Mouse (Mus musculus) hindbrain, embryonic 11.5 days (tissue): Measurements from ENCODE around the gene Nlrp9c. TPM values are rescaled to one million over a fixed set of nuclear protein-coding genes. Genes with fewer than 3 reads are reported as not detected.
"Not testable (repeated sequence)": the region's sequence is repeated elsewhere in the genome, so short reads cannot be mapped to it uniquely, and the experiment has no call there.

Experiments used
- ATAC-seq: fragments of 200-750 bp; cut with Nextera tagmentation; 2 replicates; pipeline ENCODE4 v1.8.0; 2017; ENCODE audit warnings: mild to moderate bottlenecking, moderate TSS enrichment, moderate library complexity; ENCODE audit not compliant: low FRiP score
- DNase-seq: peaks from one replicate; pipeline ENCODE4 v3.0.0-alpha.2; 2015; ENCODE audit warnings: low spot score
- H3K27ac ChIP-seq: fragments of 300-500 bp; sonication (generic); 2 replicates; pipeline ENCODE4 v1.5.1; 2014; ENCODE audit warnings: mild to moderate bottlenecking, low read depth, low read length
- H3K27me3 ChIP-seq: fragments of 300-500 bp; sonication (generic); 2 replicates; pipeline ENCODE4 v1.6.1; 2014; ENCODE audit warnings: mild to moderate bottlenecking, low read length, moderate library complexity, mixed read lengths; ENCODE audit not compliant: control insufficient read depth, insufficient read depth
- H3K36me3 ChIP-seq: fragments of 300-500 bp; sonication (generic); 2 replicates; pipeline ENCODE4 v1.6.1; 2014; ENCODE audit warnings: mild to moderate bottlenecking, low read length, moderate library complexity, mixed read lengths; ENCODE audit not compliant: control insufficient read depth, insufficient read depth
- H3K4me1 ChIP-seq: fragments of 300-500 bp; sonication (generic); replicated peaks from 2 replicates; pipeline ENCODE4 v1.6.1; 2014; ENCODE audit warnings: low read length, mixed read lengths; ENCODE audit not compliant: control insufficient read depth, insufficient read depth
- H3K4me2 ChIP-seq: fragments of 300-500 bp; sonication (generic); replicated peaks from 2 replicates; pipeline ENCODE4 v1.6.1; 2014; ENCODE audit warnings: mild to moderate bottlenecking, low read depth, low read length
- H3K4me3 ChIP-seq: fragments of 300-500 bp; sonication (generic); 2 replicates; pipeline ENCODE4 v1.5.1; 2014; ENCODE audit warnings: low read depth, low read length
- H3K9ac ChIP-seq: fragments of 300-500 bp; sonication (generic); 2 replicates; pipeline ENCODE4 v1.6.1; 2014; ENCODE audit warnings: low read depth, low read length
- H3K9me3 ChIP-seq: fragments of 300-500 bp; sonication (generic); 2 replicates; pipeline ENCODE4 v1.6.1; 2016; ENCODE audit warnings: low read length; ENCODE audit not compliant: control insufficient read depth
- WGBS: fragments of 180-500 bp; shearing (Covaris S2); extraction: QIAGEN DNeasy Blood & Tissue Kit; methylation state at CpG from one replicate; pipeline ENCODE4 v1.1.7; 2014; 5-methylcytosine and 5-hydroxymethylcytosine counted together
- polyA plus RNA-seq: library from polyadenylated mRNA; unstranded; fragments of >200 nt; fragmentation: Nextera tagmentation; extraction: Ambion mirVana; gene quantifications from 2 replicates; pipeline ENCODE4 v1.2.1, GENCODE M21; 2014

Nlrp9c gene
- polyA plus RNA-seq, 1 experiment from 2014 or later = not detected

DNA sequence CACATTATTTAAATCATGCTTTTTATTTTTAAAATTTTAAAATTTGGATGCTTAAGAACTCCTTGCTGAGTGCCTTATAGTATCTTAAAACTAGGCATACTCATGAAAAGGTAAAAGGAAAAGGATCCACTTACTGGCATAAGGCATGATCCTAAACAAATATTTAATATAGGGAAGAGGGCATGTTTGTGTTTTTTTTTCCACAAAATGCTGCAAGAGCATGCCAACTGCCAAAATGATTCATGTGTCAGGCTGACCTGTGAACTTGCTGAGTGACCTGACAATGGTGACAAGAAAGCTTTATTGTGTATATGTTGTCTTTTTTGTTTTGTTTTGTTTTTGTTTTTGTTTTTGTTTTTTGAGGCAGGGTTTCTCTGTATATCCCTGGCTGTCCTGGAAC is 53.3 kb downstream of the Nlrp9c start:
- not testable (repeated sequence) for H3K36me3 ChIP-seq, H3K27me3 ChIP-seq, H3K9ac ChIP-seq, H3K4me1 ChIP-seq, ATAC-seq, H3K4me2 ChIP-seq, H3K4me3 ChIP-seq, DNase-seq, H3K27ac ChIP-seq, H3K9me3 ChIP-seq

DNA sequence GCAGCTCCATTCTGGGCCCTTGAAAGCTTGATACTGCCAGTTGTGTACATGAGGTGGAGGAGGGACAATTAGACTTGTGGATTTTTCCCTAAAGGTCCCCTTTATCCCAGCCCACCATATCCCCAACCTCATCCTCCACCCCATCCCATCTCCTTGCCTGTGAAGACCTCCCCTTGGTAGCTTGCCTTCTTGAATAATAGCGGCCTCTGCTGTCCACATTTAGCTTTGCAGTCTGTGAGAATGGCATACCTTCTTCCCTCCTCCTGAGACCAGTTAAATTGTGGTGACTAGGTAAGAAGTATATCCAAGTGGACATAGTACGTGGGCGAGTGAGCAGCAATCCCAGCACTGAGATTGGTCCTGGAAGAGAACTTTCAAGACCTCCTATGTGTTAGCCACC is 83.1 kb downstream of the Nlrp9c start:
- not testable (repeated sequence) for ATAC-seq, H3K4me3 ChIP-seq, H3K9me3 ChIP-seq, H3K27me3 ChIP-seq, H3K36me3 ChIP-seq, DNase-seq, H3K4me2 ChIP-seq, H3K27ac ChIP-seq, H3K4me1 ChIP-seq, H3K9ac ChIP-seq
- WGBS = 69% methylated on average over 3 of the region's 3 CpGs

DNA sequence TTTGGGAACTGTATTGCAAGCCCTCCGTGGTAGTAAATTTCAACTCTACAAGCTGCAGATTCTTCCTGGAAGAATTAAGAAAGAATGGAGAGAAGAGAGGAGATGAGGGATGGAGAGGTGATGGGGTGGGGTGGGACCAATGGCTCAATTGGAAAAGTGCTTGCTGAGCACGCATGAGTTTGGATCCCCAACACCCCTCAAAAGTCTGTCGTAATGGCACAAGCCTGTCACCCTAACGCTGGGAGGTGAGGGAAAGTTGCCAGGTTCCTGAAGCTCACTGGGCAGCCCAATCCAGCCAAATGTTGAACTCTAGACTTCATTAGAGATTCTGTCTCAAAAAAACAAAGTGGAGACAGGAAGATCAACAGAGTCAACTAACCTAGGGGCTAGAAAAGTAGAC is 87.7 kb downstream of the Nlrp9c start:
- not testable (repeated sequence) for H3K9me3 ChIP-seq, H3K27me3 ChIP-seq, H3K4me3 ChIP-seq, H3K4me1 ChIP-seq, ATAC-seq, DNase-seq, H3K36me3 ChIP-seq, H3K9ac ChIP-seq, H3K4me2 ChIP-seq, H3K27ac ChIP-seq
- WGBS = 78% methylated on average over 4 of the region's 4 CpGs

DNA sequence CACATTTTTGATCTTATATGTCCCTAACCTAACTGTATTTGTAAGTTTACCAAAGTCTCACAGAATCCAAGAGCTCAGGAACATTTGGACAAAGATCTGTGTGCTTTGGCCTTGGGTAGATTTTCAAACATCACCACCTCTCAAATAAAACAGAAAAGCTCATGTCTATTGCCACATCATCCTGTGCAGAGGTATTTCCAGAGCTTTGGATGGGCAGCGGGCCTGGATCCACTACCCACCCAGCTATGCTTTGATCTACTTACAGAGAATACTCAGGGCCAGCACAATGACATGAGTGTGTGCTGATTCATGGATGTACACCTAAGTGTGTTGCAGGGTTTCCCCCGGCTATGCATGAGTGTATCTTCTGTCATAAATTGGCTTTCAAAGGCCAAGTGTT is 88.3 kb downstream of the Nlrp9c start:
- not testable (repeated sequence) for H3K4me2 ChIP-seq, H3K4me1 ChIP-seq, ATAC-seq, H3K9ac ChIP-seq, H3K27ac ChIP-seq, H3K9me3 ChIP-seq, H3K36me3 ChIP-seq, H3K4me3 ChIP-seq, DNase-seq, H3K27me3 ChIP-seq
- 95% methylated on average over 2 of the region's 2 CpGs for WGBS

DNA sequence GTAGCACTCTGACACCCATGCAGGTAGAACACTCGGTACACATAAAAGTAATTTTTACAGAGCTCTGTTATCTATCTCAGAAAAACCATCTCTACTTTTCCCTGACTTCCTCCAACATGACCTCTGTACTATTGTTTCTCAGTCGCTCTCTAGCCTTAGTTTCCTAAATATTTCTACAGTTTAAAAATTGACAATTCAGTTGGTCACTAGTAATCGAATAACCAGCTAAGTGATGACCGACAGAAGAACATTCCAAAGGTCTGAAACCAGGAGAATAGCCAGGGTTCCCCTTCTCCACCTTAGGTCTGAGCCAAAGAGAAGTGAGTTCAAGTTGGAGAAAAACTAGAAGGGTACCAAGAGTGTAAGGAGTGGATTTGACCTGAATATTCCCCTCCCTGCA is 91.7 kb downstream of the Nlrp9c start:
- not testable (repeated sequence) for H3K4me2 ChIP-seq, H3K4me3 ChIP-seq, H3K27me3 ChIP-seq, DNase-seq, H3K4me1 ChIP-seq, H3K9ac ChIP-seq, ATAC-seq, H3K9me3 ChIP-seq, H3K27ac ChIP-seq, H3K36me3 ChIP-seq
- WGBS = 90% methylated on average over 4 of the region's 4 CpGs

DNA sequence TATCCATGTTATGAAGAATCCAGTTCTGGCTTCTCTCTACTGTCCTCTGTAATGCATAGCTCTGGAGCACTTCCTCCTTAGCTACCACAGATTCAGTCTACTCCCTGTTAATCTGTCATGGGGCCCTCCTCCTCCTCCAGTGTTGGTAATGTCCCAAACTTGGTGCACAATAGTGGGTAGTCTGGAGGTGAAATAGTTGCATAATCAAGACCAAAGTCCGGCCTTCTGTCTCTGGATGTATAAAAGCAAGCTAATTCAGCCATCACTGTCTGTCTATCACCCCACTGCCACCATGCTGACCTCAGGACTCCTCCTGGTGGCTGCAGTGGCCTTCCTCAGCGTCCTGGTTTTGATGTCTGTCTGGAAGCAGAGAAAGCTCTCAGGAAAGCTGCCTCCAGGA is 96.6 kb downstream of the Nlrp9c start, which contains the start of gene Cyp2a4:
TSS of gene Cyp2a4 (plus strand) at position 244 of the 400 bp plus-strand sequence.
- H3K4me1 ChIP-seq, H3K9ac ChIP-seq, H3K4me3 ChIP-seq, H3K4me2 ChIP-seq, ATAC-seq, H3K27ac ChIP-seq, H3K36me3 ChIP-seq, DNase-seq, H3K9me3 ChIP-seq, H3K27me3 ChIP-seq: not testable (repeated sequence)
- WGBS = 60% methylated on average over 2 of the region's 2 CpGs

DNA sequence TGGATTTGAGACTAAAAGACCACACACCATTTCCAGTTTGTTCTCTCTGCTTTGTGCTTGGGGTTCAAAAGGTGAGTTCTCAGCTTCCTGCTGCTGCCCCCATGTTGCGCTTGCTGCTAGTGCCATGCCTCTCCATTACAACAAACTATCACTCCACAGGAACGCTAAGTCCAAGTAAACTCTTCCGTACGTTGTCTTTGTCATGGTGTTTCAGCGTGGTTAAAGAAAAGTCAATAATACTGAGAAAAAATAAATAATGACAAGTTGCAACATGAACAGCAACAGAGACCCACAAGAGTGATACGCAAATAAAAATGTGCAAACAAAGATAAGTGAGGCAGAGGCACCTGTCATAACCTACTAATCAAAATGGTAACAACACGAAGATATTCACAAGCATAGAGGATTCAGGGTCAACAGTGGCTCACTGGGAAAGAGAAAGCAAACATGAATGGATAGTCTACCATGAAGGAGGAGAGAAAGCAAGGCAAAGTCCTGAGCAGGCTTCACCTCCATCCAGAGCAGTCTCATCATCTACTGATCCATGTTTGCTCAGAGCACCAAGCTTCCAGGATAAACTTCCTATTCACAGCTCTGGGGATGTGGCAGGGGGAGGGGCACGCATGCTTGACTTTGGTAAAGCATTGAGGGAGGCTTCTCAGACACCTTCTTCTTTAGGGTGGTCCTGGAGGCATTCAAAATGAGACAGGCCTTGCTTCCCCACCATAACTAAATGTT is 99.9 kb downstream of the Nlrp9c start:
- H3K36me3 ChIP-seq, H3K4me2 ChIP-seq, DNase-seq, H3K4me1 ChIP-seq, H3K4me3 ChIP-seq, H3K27me3 ChIP-seq, H3K9ac ChIP-seq, H3K9me3 ChIP-seq, ATAC-seq, H3K27ac ChIP-seq: not testable (repeated sequence)
- WGBS = 83% methylated on average over 8 of the region's 8 CpGs

Other genes with a start within 250 kb of the Nlrp9c start
- not detected in 2 replicates for gene Cyp2b9, start 230.3 kb downstream of the Nlrp9c start, polyA plus RNA-seq
- gene Vmn1r184, start 143.4 kb downstream of the Nlrp9c start, polyA plus RNA-seq = not detected in 2 replicates
- not detected in 2 replicates for gene Cyp2a4, start 96.5 kb downstream of the Nlrp9c start, polyA plus RNA-seq
- not detected in 2 replicates for gene Nlrp4a, start 31.4 kb upstream of the Nlrp9c start, polyA plus RNA-seq
- gene Nlrp9a, start 131.3 kb upstream of the Nlrp9c start, polyA plus RNA-seq = not detected in 2 replicates
- not detected in 2 replicates for gene Vmn1r185, start 214.8 kb upstream of the Nlrp9c start, polyA plus RNA-seq